Mouse (Mus musculus) embryo, embryonic 10.5 days (tissue): ENCODE measurements around the gene Phc3.
A peak's percentile ranks its signal among the peaks of the same experiment; 100 is the strongest.
"Not testable (repeated sequence)": the region's sequence is repeated elsewhere in the genome, so short reads cannot be mapped to it uniquely, and the experiment has no call there.

Experiments used
- DNase-seq: peaks from one replicate; pipeline ENCODE4 v3.0.0-alpha.2; 2015; ENCODE audit warnings: low spot score

Gene Phc3

GRCm38 (mm10) chr3:30868625-30869024 is 100.6 kb downstream of the Phc3 start:
- no peak for DNase-seq

- no peak for DNase-seq
Measured at GRCm38 (mm10) chr3:30868176-30868575, 101.0 kb downstream of the Phc3 start.

GRCm38 (mm10) chr3:30864640-30865039 is 104.6 kb downstream of the Phc3 start:
- no peak for DNase-seq

- DNase-seq: no peak
Measured at GRCm38 (mm10) chr3:30863712-30864435, 105.3 kb downstream of the Phc3 start.

GRCm38 (mm10) chr3:30860705-30861104 is 108.5 kb downstream of the Phc3 start:
- no peak for DNase-seq

- DNase-seq: not testable (repeated sequence)
Measured at GRCm38 (mm10) chr3:30859599-30859998, 109.6 kb downstream of the Phc3 start.

- DNase-seq: peak; percentile 75
Measured at GRCm38 (mm10) chr3:30855604-30856458, 113.4 kb downstream of the Phc3 start, which contains the start of gene Gpr160. Gpr160 (plus strand) TSS chr3:30855950.

GRCm38 (mm10) chr3:30853596-30853995 is 115.6 kb downstream of the Phc3 start:
- no peak for DNase-seq

- no peak for DNase-seq
Measured at GRCm38 (mm10) chr3:30851422-30851821, 117.8 kb downstream of the Phc3 start.
